Mouse (Mus musculus) cerebellum, adult 2 months (tissue): ENCODE measurements around the gene Lats1. TPM values are rescaled to one million over a fixed set of nuclear protein-coding genes. Genes with fewer than 3 reads are reported as not detected.

Source experiments
- DNase-seq, 2 experiments: peaks; one replicate each; pipeline ENCODE4 v3.0.0; 2021
- H3K27ac ChIP-seq: fragments of 200-500 bp; 2 replicates; pipeline ENCODE4 v1.5.1; 2012; ENCODE audit warnings: low read length, control low read depth, inconsistent platforms; ENCODE audit not compliant: insufficient read depth
- H3K27me3 ChIP-seq: fragments of 200-500 bp; 2 replicates; pipeline ENCODE4 v1.6.1; 2012; ENCODE audit warnings: inconsistent platforms, mild to moderate bottlenecking, low read length, moderate library complexity; ENCODE audit not compliant: control insufficient read depth, insufficient read depth
- H3K4me1 ChIP-seq: fragments of 200-500 bp; 2 replicates; pipeline ENCODE4 v1.6.1; 2011; ENCODE audit warnings: low read length; ENCODE audit not compliant: control insufficient read depth, insufficient read depth
- H3K4me3 ChIP-seq: fragments of 200-500 bp; replicated peaks from 2 replicates; pipeline ENCODE3; 2011; ENCODE audit warnings: mild to moderate bottlenecking, low read depth, low read length, control low read depth; ENCODE audit not compliant: insufficient read depth
- CTCF ChIP-seq: fragments of 200-500 bp; IDR thresholded peaks from 2 replicates; pipeline ENCODE4 v1.5.1; 2011; ENCODE audit warnings: low read depth, mild to moderate bottlenecking, control low read depth, low read length, moderate library complexity, borderline replicate concordance; ENCODE audit not compliant: insufficient read depth
- POLR2A ChIP-seq: fragments of 200-500 bp; IDR thresholded peaks from 2 replicates; pipeline ENCODE4 v1.6.1; 2011; ENCODE audit warnings: low read length, control low read depth, borderline replicate concordance; ENCODE audit not compliant: insufficient read depth
- WGBS: fragments of 180-500 bp; shearing (Covaris S2); methylation state at CpG from one replicate; pipeline ENCODE4 v1.1.7; 2018; 5-methylcytosine and 5-hydroxymethylcytosine counted together
- polyA plus RNA-seq: library from polyadenylated mRNA; depleted of rRNA; stranded (reverse); fragments of >200 nt; gene quantifications from 2 replicates; pipeline ENCODE4 v1.2.3, GENCODE M21; 2012

Lats1 gene
- polyA plus RNA-seq, 1 experiment: 20.5 TPM

DNA sequence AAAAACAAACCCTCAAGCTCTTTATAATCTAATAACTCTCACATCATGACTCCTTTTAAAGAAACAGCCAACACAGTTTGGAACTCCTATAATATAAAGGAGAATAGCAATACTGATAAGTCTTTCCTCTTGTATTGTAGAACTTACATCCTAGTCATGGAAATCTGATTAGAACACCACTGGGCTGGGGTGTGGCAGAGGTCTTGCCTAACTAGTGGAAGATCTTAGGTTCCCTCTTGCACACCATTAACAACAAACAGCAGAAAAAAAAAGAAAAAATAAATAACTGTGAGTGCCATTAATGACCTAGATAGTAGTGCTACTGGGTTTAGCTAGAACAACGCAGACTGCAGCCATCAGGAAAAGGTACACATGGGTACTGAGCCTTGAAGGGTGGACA, 16.1 kb upstream of the Lats1 start:
- 91% methylated on average over 1 of the region's 1 CpGs for WGBS
- Histone ChIP-seq H3K4me3 (no peak overlapping the region), H3K27me3 (no peaks in the 10 kb centered on the region), H3K27ac (no peak overlapping the region), H3K4me1 (peaks cover 4% of the 10 kb centered on the region; the same call in 1 of the 2 replicates)
- no peak for DNase-seq
- TF ChIP-seq POLR2A (no peak), CTCF (no peak)

DNA sequence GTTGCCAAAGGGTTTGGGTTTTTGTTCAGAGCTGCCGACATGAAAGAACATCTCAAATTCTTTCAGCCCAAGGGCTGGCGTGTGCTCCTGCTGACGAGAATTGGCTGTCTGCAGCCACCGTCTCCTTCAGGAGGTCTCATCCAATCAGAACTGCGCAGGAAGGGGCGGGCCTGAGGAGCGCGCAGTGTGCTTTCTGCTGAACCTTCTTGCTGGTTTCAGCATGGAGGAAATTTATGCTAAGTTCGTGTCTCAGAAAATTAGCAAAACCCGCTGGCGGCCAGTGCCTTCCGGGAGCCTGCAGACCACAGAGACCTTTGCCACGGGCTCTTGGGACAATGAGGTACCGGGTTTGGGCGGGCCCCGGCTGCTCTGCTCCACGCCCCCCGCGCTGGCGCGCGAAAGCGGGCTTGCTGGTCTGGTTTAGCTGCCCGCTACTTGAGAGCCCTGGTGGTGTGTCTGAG, 13.6 kb upstream of the Lats1 start, which contains the start of gene Nup43:
Gene Nup43, plus strand, starts transcription at position 162 of the 461 bp plus-strand sequence.
- no peak within 1 kb of the TSS for H3K27ac ChIP-seq
- WGBS: under 1% methylated on average over 24 of the region's 24 CpGs

DNA sequence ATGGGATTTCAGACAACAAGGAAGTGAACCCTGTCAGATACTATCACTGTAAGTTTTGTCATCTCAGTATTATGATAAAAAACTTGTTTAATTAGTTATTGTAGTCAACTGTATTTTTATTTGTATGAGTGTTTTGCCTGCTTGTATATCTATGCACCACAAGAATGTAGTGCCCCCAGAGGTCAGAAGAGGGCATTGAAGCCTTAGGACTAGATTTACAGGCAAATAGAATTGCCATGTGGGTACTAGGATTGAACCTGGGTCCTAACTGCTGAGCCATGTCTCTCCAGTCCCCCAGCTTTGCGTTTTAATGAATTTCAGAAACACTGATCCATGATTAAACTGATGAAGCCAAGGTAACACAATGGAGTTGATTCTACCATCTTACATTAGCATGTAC, 7.3 kb upstream of the Lats1 start:
- Histone ChIP-seq H3K4me3 (no peak overlapping the region), H3K27ac (no peak overlapping the region), H3K27me3 (no peaks in the 10 kb centered on the region), H3K4me1 (no peaks in the 10 kb centered on the region)
- DNase-seq: peak in 1 of 2 experiments; percentile 21
- TF ChIP-seq POLR2A (no peak), CTCF (peak; percentile 37; the same call in 1 of the 2 replicates)
- WGBS: 45% methylated on average over 1 of the region's 1 CpGs

More for the DNA sequence above, 13.6 kb upstream of the Lats1 start, which contains the start of gene Nup43:
- TF ChIP-seq CTCF (no peak), POLR2A (peak; percentile 48; the same call in 1 of the 2 replicates)
- H3K27me3 ChIP-seq: no peaks in the 10 kb centered on the region
- H3K4me3 ChIP-seq: peak within 1 kb of the TSS; percentile 60
- H3K4me1 ChIP-seq: peaks cover 4% of the 10 kb centered on the region; the same call in 1 of the 2 replicates
- peak; percentile 91 to 92 for DNase-seq

DNA sequence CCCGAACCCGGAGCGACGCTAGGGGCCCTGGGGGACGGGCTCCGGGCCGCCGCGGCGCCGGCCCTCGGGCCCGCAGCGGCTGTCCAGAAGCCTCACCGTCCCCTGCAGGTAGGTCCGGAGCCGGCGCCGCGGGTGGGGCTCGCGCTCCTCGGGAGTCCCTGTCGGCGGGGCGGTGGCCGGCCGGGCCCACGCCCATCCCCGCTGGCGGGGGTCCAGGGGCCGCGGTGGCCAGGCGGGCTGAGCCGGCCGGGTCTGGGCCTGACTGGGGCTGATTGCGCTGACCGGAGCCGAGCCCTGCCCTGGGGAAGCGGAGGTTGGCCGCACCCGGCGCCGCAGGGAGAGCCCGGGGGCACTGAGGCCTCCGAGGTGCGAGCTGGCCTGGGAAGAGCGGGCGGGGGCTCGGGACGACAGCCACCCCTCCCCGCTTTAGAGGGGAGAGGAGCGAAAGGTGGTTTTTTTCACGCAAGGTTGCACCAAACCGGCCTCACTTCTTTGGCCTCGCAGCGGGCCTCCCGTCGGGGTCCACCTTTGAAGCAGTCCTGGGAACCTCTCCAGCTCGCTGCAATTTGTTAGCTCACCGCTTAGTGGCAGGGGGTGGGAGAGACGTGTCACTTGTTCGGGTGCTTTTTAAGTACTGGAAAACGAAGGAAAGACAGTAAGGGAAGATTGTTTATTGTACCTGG, 470 bp downstream of the Lats1 start:
- no peak for TF ChIP-seq POLR2A
- peak; percentile 17; the same call in 1 of the 2 replicates for TF ChIP-seq CTCF
- Histone ChIP-seq H3K4me3 (peak overlapping the region; percentile 89), H3K27me3 (no peaks in the 10 kb centered on the region), H3K4me1 (peaks cover 15% of the 10 kb centered on the region; the same call in 1 of the 2 replicates), H3K27ac (peak overlapping the region; percentile 96)
- WGBS: 1% methylated on average over 61 of the region's 64 CpGs
- peak; percentile 73 to 78 for DNase-seq

DNA sequence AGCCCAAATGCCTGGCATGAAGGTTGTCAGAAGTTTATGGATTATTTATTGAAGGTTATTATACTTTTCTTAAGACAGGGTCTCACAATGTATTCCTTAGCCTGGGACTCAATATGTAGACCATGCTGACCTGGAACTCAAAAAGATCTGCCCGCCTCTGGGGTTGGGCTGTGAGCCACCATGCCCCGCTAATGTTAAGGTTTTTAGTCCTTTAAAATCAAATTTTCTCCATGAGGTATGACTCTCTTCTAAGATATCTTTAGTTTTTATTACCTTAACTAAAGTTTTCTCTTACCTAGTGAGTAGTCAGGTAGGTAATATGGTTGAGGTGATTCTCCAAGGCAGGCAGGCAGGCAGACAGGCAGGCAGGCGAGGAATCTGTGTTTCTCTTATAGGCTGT, 1.2 kb downstream of the Lats1 start:
- 21% methylated on average over 3 of the region's 3 CpGs for WGBS
- DNase-seq: no peak
- peak overlapping the region; percentile 43 for H3K4me3 ChIP-seq
- TF ChIP-seq CTCF: no peak
- TF ChIP-seq POLR2A: no peak
- H3K27ac ChIP-seq: no peak overlapping the region
- no peaks in the 10 kb centered on the region for H3K27me3 ChIP-seq
- H3K4me1 ChIP-seq: peaks cover 15% of the 10 kb centered on the region; the same call in 1 of the 2 replicates

DNA sequence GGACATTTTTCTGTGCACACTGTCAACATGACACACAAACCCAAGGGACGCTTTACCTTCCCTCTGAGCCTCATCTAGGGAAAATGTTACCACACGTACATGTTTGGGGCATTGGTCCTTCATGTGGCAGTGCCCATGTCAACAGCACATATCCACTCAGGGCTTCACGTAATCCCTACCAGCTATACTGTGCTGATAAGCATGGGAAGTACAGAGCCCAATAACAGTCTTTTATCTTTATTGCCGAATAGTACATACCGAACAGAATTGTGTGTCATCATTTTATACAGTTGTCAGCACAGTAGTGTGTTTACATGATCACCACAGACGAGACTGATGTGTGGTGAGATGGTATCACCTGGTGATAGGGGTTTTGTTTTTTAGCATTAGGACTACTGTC, 5.9 kb downstream of the Lats1 start:
- Histone ChIP-seq H3K27ac (no peak overlapping the region), H3K4me3 (no peak overlapping the region), H3K27me3 (no peaks in the 10 kb centered on the region), H3K4me1 (peaks cover 9% of the 10 kb centered on the region; the same call in 1 of the 2 replicates)
- WGBS: 88% methylated on average over 6 of the region's 6 CpGs
- no peak for DNase-seq
- TF ChIP-seq CTCF (no peak), POLR2A (no peak)

DNA sequence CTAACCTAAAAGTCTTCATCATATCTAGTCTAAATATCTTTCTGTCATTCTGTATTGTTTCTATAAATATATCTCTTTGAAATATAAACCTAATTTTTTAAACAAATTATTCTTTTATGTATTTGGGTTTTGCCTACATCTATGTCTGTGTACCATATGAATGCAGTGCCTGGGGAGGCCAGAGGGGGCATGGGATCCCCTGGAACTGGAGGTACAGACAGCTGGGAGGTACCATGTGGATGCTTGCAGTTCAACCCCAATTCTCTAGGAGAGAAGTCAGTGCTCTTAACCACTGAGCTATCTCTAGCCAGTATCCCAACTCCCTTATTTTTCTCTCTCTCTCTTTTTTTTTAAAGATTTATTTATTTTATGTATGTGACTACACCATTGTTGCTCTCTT, 14.3 kb downstream of the Lats1 start:
- H3K27me3 ChIP-seq: no peaks in the 10 kb centered on the region
- H3K4me1 ChIP-seq: no peaks in the 10 kb centered on the region
- TF ChIP-seq POLR2A (no peak), CTCF (no peak)

DNA sequence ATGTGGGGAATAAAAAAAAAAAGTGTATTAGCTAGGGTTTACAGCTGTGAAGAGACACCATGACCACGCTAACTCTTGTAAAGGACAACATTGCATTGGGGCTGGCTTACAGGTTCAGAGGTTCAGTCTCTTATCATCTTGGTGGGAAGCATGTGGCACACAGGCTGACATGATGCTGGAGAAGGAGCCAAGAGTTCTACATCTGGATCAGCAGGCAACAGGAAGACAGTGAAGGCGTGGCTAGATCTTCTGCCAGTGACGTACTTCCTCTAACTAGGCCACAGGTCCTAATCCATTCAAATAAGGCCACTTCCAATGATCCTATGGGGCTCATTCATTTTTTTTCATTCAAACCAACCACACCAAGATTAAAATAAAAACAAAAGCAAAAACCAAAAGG, 19.1 kb downstream of the Lats1 start:
- H3K4me3 ChIP-seq: no peak overlapping the region
- no peak overlapping the region for H3K27ac ChIP-seq
- H3K27me3 ChIP-seq: no peaks in the 10 kb centered on the region
- WGBS: 75% methylated on average over 3 of the region's 3 CpGs
- DNase-seq: no peak
- no peak for TF ChIP-seq CTCF
- no peak for TF ChIP-seq POLR2A
- H3K4me1 ChIP-seq: no peaks in the 10 kb centered on the region

More for the DNA sequence above, 14.3 kb downstream of the Lats1 start:
- Histone ChIP-seq H3K27ac (no peak overlapping the region), H3K4me3 (no peak overlapping the region)
- DNase-seq: no peak
